Mouse (Mus musculus): ENCODE measurements around the gene Cyld. TPM values are rescaled to one million over a fixed set of nuclear protein-coding genes. Genes with fewer than 3 reads are reported as not detected.
A peak's percentile ranks its signal among the peaks of the same experiment; 100 is the strongest.

Cyld gene
- total and polyA plus RNA-seq, 3 experiments, result 20.2 to 29.4 (median 22.1) TPM

GRCm38 (mm10) chr8:88696228-88696627 is 600 bp upstream of the Cyld start:
- Histone ChIP-seq H3K9ac (ENCODE audit: insufficient read depth, low read depth) (peak overlapping the region; percentile 28; the same call in 1 of the 2 replicates), H3K4me2 (ENCODE audit: insufficient read depth, low read depth, poor library complexity, severe bottlenecking) (peak overlapping the region; percentile 96), H3K27ac (ENCODE audit: insufficient read depth, low read depth) (no peak overlapping the region), H3K79me2 (replicated peaks; ENCODE audit: control insufficient read depth, extremely low read depth, insufficient read depth, poor library complexity, severe bottlenecking) (peaks cover 21% of the 10 kb centered on the region), H3K4me1 (ENCODE audit: control insufficient read depth in 1 of 2, insufficient read depth in 2 of 2) (peaks cover 6 to 52% of the 10 kb centered on the region in 2 experiments), H3K9me3 (replicated peaks; ENCODE audit: low read length) (no peaks in the 10 kb centered on the region), H3K36me3 (replicated peaks in 1 of 2; ENCODE audit: control insufficient read depth in 1 of 2, insufficient read depth in 1 of 2, low read length in 1 of 2) (no peaks in the 10 kb centered on the region), H3K27me3 (replicated peaks) (no peaks in the 10 kb centered on the region), H3K4me3 (replicated peaks in 1 of 3; ENCODE audit: low read depth in 2 of 3, low read length in 2 of 3, poor library complexity in 1 of 3) (peak overlapping the region; percentile 42 to 100 (median 50))
- dilution Hi-C loops (cut with MboI; ENCODE audit: extremely low pct_ligation_motif_present, extremely low pct_unique_long_range_greater_than_20kb, low sequenced_read_pairs) (no loop called here), in situ Hi-C loops (cut with MboI; ENCODE audit: low pct_ligation_motif_present, low pct_unique_long_range_greater_than_20kb, low sequenced_read_pairs) (no loop called here)
- peak; percentile 46; the same call in 1 of the 2 replicates for TF ChIP-seq TBP (conservative IDR thresholded peaks at IDR 0.05; ENCODE audit: low read depth, low read length)
- no peak for TF ChIP-seq ZNF384 (IDR thresholded peaks at IDR 0.05; ENCODE audit: low read depth, low read length)
- DNase-seq (ENCODE audit: extremely low read depth), result no peak

- Histone ChIP-seq H3K4me3 (replicated peaks in 1 of 3; ENCODE audit: low read depth in 2 of 3, low read length in 2 of 3, poor library complexity in 1 of 3) (peak overlapping the region; percentile 91 to 100 (median 95)), H3K4me1 (ENCODE audit: control insufficient read depth in 1 of 2, insufficient read depth in 2 of 2) (peaks cover 4 to 48% of the 10 kb centered on the region in 2 experiments), H3K27ac (ENCODE audit: insufficient read depth, low read depth) (peak overlapping the region; percentile 93), H3K36me3 (replicated peaks in 1 of 2; ENCODE audit: control insufficient read depth in 1 of 2, insufficient read depth in 1 of 2, low read length in 1 of 2) (peaks cover 5% of the 10 kb centered on the region in 2 experiments), H3K4me2 (ENCODE audit: insufficient read depth, low read depth, poor library complexity, severe bottlenecking) (peak overlapping the region; percentile 99), H3K9ac (ENCODE audit: insufficient read depth, low read depth) (peak overlapping the region; percentile 75), H3K79me2 (replicated peaks; ENCODE audit: control insufficient read depth, extremely low read depth, insufficient read depth, poor library complexity, severe bottlenecking) (peaks cover 27% of the 10 kb centered on the region), H3K9me3 (replicated peaks; ENCODE audit: low read length) (no peaks in the 10 kb centered on the region), H3K27me3 (replicated peaks) (no peaks in the 10 kb centered on the region)
- in situ Hi-C loops (cut with MboI; ENCODE audit: low pct_ligation_motif_present, low pct_unique_long_range_greater_than_20kb, low sequenced_read_pairs) (no loop called here), dilution Hi-C loops (cut with MboI; ENCODE audit: extremely low pct_ligation_motif_present, extremely low pct_unique_long_range_greater_than_20kb, low sequenced_read_pairs) (no loop called here)
- peak; percentile 45 for DNase-seq (ENCODE audit: extremely low read depth)
- peak; percentile 46; the same call in 1 of the 2 replicates for TF ChIP-seq MAZ (IDR thresholded peaks at IDR 0.05; ENCODE audit: low read depth, low read length)
- no peak for TF ChIP-seq HCFC1 (IDR thresholded peaks at IDR 0.05; ENCODE audit: low read depth, low read length)
- 0 out of 2 replicates have a peak, but pooled peaks have one; percentile 6 for TF ChIP-seq MYC (IDR thresholded peaks at IDR 0.05; ENCODE audit: low read depth, low read length)
- TF ChIP-seq SMC3 (IDR thresholded peaks at IDR 0.05; ENCODE audit: low read depth, low read length), result no peak
- no peak for TF ChIP-seq IRF4 (IDR thresholded peaks at IDR 0.05; ENCODE audit: low read depth, low read length)
- no peak for TF ChIP-seq USF2 (conservative IDR thresholded peaks at IDR 0.05; ENCODE audit: low read depth, low read length)
- no peak for TF ChIP-seq ZNF384 (IDR thresholded peaks at IDR 0.05; ENCODE audit: low read depth, low read length)
- no peak for TF ChIP-seq MAX (IDR thresholded peaks at IDR 0.05; ENCODE audit: low read length)
- no peak for TF ChIP-seq POLR2AphosphoS2 (IDR thresholded peaks at IDR 0.05; ENCODE audit: low read depth, low read length)
- 0 out of 2 replicates have a peak, but pooled peaks have one; percentile 16 for TF ChIP-seq TBP (conservative IDR thresholded peaks at IDR 0.05; ENCODE audit: low read depth, low read length)
- no peak for TF ChIP-seq ELF1 (IDR thresholded peaks at IDR 0.05; ENCODE audit: low read depth, low read length)
- peak; percentile 70 for TF ChIP-seq CHD2 (IDR thresholded peaks at IDR 0.05; ENCODE audit: low read length)
- TF ChIP-seq MEF2A (IDR thresholded peaks at IDR 0.05; ENCODE audit: borderline replicate concordance, low read depth, low read length), result no peak
- TF ChIP-seq ETS1 (conservative IDR thresholded peaks at IDR 0.05; ENCODE audit: low read depth, low read length), result no peak
- no peak for TF ChIP-seq E2F4 (IDR thresholded peaks at IDR 0.05; ENCODE audit: insufficient replicate concordance, low read depth, low read length)
- TF ChIP-seq USF1 (IDR thresholded peaks at IDR 0.05; ENCODE audit: low read depth, low read length), result no peak
- peak; percentile 49; the same call in 1 of the 2 replicates for TF ChIP-seq CHD1 (IDR thresholded peaks at IDR 0.05; ENCODE audit: low read depth, low read length)
- peak; percentile 19; the same call in 1 of the 2 replicates for TF ChIP-seq SIN3A (IDR thresholded peaks at IDR 0.05; ENCODE audit: low read length)
- TF ChIP-seq BHLHE40 (IDR thresholded peaks at IDR 0.05; ENCODE audit: low read depth, low read length), result 0 out of 2 replicates have a peak, but pooled peaks have one; percentile 7
- TF ChIP-seq ZKSCAN1 (IDR thresholded peaks at IDR 0.05; ENCODE audit: borderline replicate concordance, low read depth, low read length), result no peak
These were observed 809 bp downstream of the Cyld start for GRCm38 (mm10) chr8:88697642-88698031.

Measured in CH12.LX (cell line).